Mouse (Mus musculus): ENCODE data around the gene Dph3.

Dph3 gene

GRCm38 (mm10) chr14:32086226-32086625 is 697 bp upstream of the Dph3 start:
- in situ Hi-C loops (cut with MboI, MseI): loop anchor here (10.0 kb wide), 3 partner anchors 69 to 421 kb away; partner anchors contain the start of genes Ankrd28 and Ncoa4

- in situ Hi-C loops (cut with MboI, MseI): loop anchor here (10.0 kb wide), 3 partner anchors 70 to 420 kb away; partner anchors contain the start of genes Ankrd28 and Ncoa4
Measured at GRCm38 (mm10) chr14:32084761-32085485, 606 bp downstream of the Dph3 start, which contains the start of gene Oxnad1. Oxnad1 (plus strand) TSS chr14:32085374.

- in situ Hi-C loops (cut with MboI, MseI): loop anchor here (10.0 kb wide), 3 partner anchors 71 to 419 kb away; partner anchors contain the start of genes Ankrd28 and Ncoa4
Measured at GRCm38 (mm10) chr14:32083466-32083865, 2.1 kb downstream of the Dph3 start.

GRCm38 (mm10) chr14:32082891-32083290 is 2.6 kb downstream of the Dph3 start:
- in situ Hi-C loops (cut with MboI, MseI): loop anchor here (10.0 kb wide), 3 partner anchors 72 to 418 kb away; partner anchors contain the start of genes Ankrd28 and Ncoa4

GRCm38 (mm10) chr14:32081026-32081425 is 4.5 kb downstream of the Dph3 start:
- in situ Hi-C loops (cut with MboI, MseI): loop anchor here (10.0 kb wide), 3 partner anchors 74 to 416 kb away; partner anchors contain the start of genes Ankrd28 and Ncoa4

GRCm38 (mm10) chr14:32076896-32077575 is 8.5 kb downstream of the Dph3 start:
- in situ Hi-C loops (cut with MboI, MseI): loop anchor here (10.0 kb wide), 2 partner anchors 122 to 282 kb away; no protein-coding TSS in a partner anchor

GRCm38 (mm10) chr14:32073901-32074300 is 11.6 kb downstream of the Dph3 start:
- in situ Hi-C loops (cut with MboI, MseI): loop anchor here (10.0 kb wide), 2 partner anchors 119 to 279 kb away; no protein-coding TSS in a partner anchor

GRCm38 (mm10) chr14:32073211-32073685 is 12.3 kb downstream of the Dph3 start:
- in situ Hi-C loops (cut with MboI, MseI): loop anchor here (10.0 kb wide), 2 partner anchors 118 to 278 kb away; no protein-coding TSS in a partner anchor

GRCm38 (mm10) chr14:32072807-32073206 is 12.7 kb downstream of the Dph3 start:
- in situ Hi-C loops (cut with MboI, MseI): loop anchor here (10.0 kb wide), 2 partner anchors 118 to 278 kb away; no protein-coding TSS in a partner anchor

GRCm38 (mm10) chr14:32061398-32061797 is 24.1 kb downstream of the Dph3 start:
- in situ Hi-C loops (cut with MboI, MseI): no loop called here

- in situ Hi-C loops (cut with MboI, MseI): no loop called here
Measured at GRCm38 (mm10) chr14:32057664-32058063, 27.9 kb downstream of the Dph3 start.

- in situ Hi-C loops (cut with MboI, MseI): no loop called here
Measured at GRCm38 (mm10) chr14:32056675-32057074, 28.9 kb downstream of the Dph3 start.

GRCm38 (mm10) chr14:32055781-32056180 is 29.7 kb downstream of the Dph3 start:
- in situ Hi-C loops (cut with MboI, MseI): no loop called here

GRCm38 (mm10) chr14:32054788-32055187 is 30.7 kb downstream of the Dph3 start:
- in situ Hi-C loops (cut with MboI, MseI): no loop called here

GRCm38 (mm10) chr14:32053895-32054294 is 31.6 kb downstream of the Dph3 start:
- in situ Hi-C loops (cut with MboI, MseI): no loop called here

- in situ Hi-C loops (cut with MboI, MseI): no loop called here
Measured at GRCm38 (mm10) chr14:32050171-32050570, 35.4 kb downstream of the Dph3 start.

GRCm38 (mm10) chr14:32046357-32046756 is 39.2 kb downstream of the Dph3 start:
- in situ Hi-C loops (cut with MboI, MseI): loop anchor here (5.0 kb wide), 1 partner anchor 99 kb away; no protein-coding TSS in a partner anchor

GRCm38 (mm10) chr14:32042108-32042507 is 43.4 kb downstream of the Dph3 start:
- in situ Hi-C loops (cut with MboI, MseI): no loop called here

GRCm38 (mm10) chr14:32037661-32038252 is 47.8 kb downstream of the Dph3 start:
- in situ Hi-C loops (cut with MboI, MseI): no loop called here

- in situ Hi-C loops (cut with MboI, MseI): no loop called here
Measured at GRCm38 (mm10) chr14:32036482-32036881, 49.0 kb downstream of the Dph3 start.

GRCm38 (mm10) chr14:32032522-32032921 is 53.0 kb downstream of the Dph3 start:
- in situ Hi-C loops (cut with MboI, MseI): no loop called here

Data from T-helper 2 cell (primary cell).